Mouse (Mus musculus) inflammation-experienced regulatory T-cells (primary cell): ENCODE measurements around the gene Ccer1. TPM values are rescaled to one million over a fixed set of nuclear protein-coding genes. Genes with fewer than 3 reads are reported as not detected.

Experiments
- polyA plus RNA-seq, 2 experiments: library from polyadenylated mRNA; unstranded; fragments of 100-300 nt; shearing (Covaris generic); gene quantifications; one replicate each; pipeline ENCODE4 v1.2.1; 2017

The Ccer1 gene
- polyA plus RNA-seq, result under 1 TPM in 1 of 2 experiments, not detected in 1; 0.65 TPM

GRCm38 (mm10) chr10:97692913-97693312 is at the start of gene Ccer1:
Gene Ccer1, plus strand, starts transcription at chr10:97693059.

GRCm38 (mm10) chr10:97643768-97644167 is 49.1 kb upstream of the Ccer1 start, which contains the start of gene Epyc:
Gene Epyc, plus strand, starts transcription at chr10:97644068.

GRCm38 (mm10) chr10:97726655-97727054 is 33.8 kb downstream of the Ccer1 start, which contains the start of gene C030005K15Rik:
Gene C030005K15Rik, minus strand, starts transcription at chr10:97726755.

Other genes starting within 250 kb of the Ccer1 start
- under 1 TPM in 1 of 2 experiments, not detected in 1; 0.39 TPM for gene Dcn, start 213.4 kb upstream of the Ccer1 start, polyA plus RNA-seq
- under 1 TPM in 1 of 2 experiments, not detected in 1; 0.27 TPM for gene Lum, start 127.9 kb upstream of the Ccer1 start, polyA plus RNA-seq
- gene Kera, start 86.2 kb upstream of the Ccer1 start, polyA plus RNA-seq, result not detected
- gene Epyc, start 49.0 kb upstream of the Ccer1 start, polyA plus RNA-seq, result not detected
- under 1 TPM in 1 of 2 experiments, not detected in 1; 0.49 TPM for gene C030005K15Rik, start 33.7 kb downstream of the Ccer1 start, polyA plus RNA-seq